Mouse (Mus musculus): Measurements from ENCODE around the gene Tsc22d1.

Gene Tsc22d1

DNA sequence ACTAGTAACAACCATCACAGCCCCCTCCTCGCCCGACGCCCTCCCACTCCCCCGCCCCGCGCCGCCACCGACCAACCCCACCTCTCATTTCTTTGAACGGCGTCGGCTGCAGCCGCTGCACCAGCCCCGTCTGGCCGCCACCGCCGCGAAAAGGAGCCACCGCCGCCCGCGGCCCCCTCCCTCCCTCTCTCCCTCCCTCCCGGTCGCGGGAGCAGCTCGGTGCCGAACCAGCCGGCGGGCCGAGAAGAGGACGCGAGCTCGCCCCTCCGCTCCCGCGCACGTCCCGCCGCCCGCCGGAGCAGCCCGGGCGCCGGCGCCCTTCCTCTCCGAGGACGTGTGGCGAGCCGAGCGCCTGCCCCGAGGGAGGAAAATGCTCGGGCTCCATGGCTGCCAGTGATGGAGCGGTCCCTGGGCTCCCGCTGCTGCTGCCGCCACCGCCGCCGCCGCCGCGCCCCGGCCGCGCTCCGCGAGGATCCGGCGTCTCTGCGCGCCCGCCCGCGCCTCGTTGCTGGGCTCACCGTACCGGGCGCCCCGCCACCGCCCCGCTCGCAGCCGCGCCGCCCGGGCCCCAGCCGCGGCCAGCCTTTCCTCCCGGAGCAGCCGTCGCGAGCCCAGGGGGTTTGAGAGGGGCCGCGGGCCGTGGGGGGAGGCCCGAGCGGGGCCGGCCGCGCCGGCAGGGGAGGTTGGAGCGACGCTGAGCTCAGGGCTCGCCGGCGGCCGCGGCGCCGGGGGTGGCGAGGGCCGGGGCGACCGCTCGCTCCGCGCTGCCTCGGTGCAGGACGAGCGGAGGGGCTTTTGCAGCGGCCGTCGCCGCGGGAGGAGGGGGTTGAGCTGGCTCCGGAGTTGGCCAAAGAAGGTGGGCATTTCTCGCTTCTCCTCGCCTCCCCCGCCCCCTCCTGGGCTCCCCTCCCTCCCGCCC lies at the start of gene Tsc22d1:
Gene Tsc22d1 (plus strand): TSS at position 100 of the 919 bp plus-strand sequence.
- in situ Hi-C loops (cut with MboI), result no loop called here

GRCm38 (mm10) chr14:76373638-76374037 lies 41.1 kb upstream of the Tsc22d1 start:
- in situ Hi-C loops (cut with MboI), result no loop called here

- in situ Hi-C loops (cut with MboI), result no loop called here
Observed at GRCm38 (mm10) chr14:76374601-76375000, 40.2 kb upstream of the Tsc22d1 start.

DNA sequence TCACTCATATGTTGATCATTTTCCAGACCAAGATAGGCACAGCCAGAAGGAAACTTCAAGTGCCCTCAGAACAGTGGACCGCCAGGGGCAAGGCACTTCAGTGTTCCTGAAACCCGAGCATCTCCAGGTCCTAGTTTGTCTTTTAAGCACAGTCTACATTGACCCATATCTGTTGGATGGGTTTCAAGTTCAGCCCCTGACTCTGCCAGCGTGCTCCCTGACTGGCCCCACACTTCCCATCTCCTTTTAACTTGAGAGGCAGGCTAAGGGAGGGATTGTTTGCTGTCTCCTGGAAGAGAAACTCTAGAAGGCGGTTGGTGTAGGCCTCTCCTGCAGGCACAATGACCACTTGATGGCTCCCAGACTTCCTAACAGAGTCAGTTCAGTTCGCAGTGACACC lies 38.2 kb upstream of the Tsc22d1 start:
- in situ Hi-C loops (cut with MboI), result no loop called here

DNA sequence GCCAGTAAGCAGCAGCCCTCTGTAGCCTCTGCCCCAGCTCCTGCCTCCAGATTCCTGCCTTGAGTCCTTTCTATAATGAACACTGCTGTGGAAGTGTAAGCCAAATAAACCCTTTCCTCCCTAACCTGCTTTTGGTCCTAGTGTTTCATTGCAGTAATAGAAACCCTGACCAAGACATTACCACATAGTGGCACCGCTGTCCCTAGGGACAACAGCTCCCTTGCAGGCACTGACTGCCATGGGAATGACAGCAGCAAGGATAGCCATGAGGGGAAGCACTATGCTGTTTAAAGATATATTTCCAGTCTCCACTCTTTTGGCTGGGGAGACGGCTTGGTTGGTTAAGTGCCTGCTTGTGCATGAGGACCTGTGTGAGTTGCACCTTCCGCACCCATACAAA lies 35.4 kb upstream of the Tsc22d1 start:
- in situ Hi-C loops (cut with MboI), result no loop called here

GRCm38 (mm10) chr14:76388025-76388424 lies 26.7 kb upstream of the Tsc22d1 start:
- in situ Hi-C loops (cut with MboI), result no loop called here

DNA sequence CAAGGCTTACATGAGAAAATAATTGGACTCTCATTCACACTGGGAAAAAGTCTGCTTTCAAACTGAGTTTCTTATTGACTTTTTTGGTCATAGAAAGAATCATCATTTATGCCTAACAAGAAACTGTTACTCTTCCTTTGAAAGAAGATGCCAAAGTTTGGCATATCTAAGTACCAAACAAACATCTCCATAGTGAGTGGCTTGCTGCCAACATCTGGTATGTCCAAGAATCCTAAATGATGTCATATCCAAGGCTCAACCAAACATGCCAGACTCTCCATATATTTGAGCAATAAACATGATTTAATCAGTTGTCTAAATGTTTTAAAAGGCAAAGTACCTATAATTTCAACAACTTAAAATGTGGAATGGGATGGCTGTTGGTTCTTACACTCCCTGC lies 16.5 kb upstream of the Tsc22d1 start:
- in situ Hi-C loops (cut with MboI), result no loop called here

GRCm38 (mm10) chr14:76402574-76402973 lies 12.2 kb upstream of the Tsc22d1 start:
- in situ Hi-C loops (cut with MboI), result no loop called here

GRCm38 (mm10) chr14:76409111-76409510 lies 5.7 kb upstream of the Tsc22d1 start:
- in situ Hi-C loops (cut with MboI), result no loop called here

- in situ Hi-C loops (cut with MboI), result no loop called here
Observed at GRCm38 (mm10) chr14:76413773-76414121, 1.0 kb upstream of the Tsc22d1 start.

DNA sequence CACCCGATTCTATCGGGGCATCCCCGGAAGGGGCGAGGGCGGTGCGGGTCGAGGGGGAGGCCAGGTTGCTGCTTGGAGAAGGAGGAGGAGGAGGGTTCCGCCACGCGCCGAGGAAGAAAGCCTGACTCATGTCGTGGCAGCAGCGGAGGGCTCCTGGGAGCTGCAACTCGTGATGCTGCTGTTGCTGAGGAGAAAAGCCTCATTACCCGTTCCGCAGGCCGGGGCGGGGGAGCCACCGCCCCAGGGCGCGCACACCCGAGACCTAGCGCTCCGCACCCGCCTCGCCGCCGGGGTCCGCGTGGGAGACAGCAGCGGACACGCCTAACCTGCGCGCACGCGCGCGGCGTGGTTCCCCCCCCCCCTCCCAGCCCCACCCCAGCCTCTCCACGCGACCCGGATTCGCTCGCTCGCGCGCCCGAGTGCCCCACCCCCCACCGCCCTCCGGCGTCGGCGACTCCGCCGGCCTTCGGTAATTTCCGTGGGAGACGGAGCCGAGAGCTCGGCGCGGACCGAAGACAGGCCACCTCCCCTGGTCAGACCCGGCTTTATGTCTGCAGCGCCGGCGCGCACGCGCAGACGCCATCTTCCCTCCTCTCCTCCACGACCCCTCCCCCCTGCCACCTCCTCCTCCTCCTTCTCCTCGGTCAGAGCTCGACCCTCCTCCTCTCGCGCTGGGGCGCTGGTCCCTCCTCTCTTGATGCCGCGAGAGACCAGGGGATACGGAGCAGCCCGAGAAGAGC lies 469 bp upstream of the Tsc22d1 start:
- in situ Hi-C loops (cut with MboI), result no loop called here

GRCm38 (mm10) chr14:76415781-76416301 lies 1.1 kb downstream of the Tsc22d1 start:
- in situ Hi-C loops (cut with MboI), result no loop called here

GRCm38 (mm10) chr14:76416366-76417040 lies 1.7 kb downstream of the Tsc22d1 start:
- in situ Hi-C loops (cut with MboI), result no loop called here

GRCm38 (mm10) chr14:76417346-76417745 lies 2.6 kb downstream of the Tsc22d1 start:
- in situ Hi-C loops (cut with MboI), result no loop called here

DNA sequence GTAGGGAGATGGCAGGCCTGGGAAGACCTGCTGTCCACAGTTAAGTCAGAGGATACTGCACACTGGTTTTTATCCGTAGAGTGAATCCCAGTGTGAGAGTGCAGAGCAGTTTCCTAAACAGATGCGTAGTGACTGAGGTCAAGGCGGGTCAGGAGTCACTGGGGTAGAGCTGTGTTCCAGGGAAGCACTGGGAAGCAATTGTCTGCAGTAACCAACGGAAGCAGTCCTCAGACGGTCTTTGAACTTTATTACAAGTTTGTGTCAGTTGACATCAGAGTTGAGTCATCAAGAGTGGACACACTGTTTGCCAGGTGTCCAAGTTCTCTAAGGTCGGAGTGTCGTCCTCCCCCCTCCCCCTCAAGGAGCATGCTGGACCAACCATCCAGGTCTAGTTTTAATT lies 6.0 kb downstream of the Tsc22d1 start:
- in situ Hi-C loops (cut with MboI), result no loop called here

DNA sequence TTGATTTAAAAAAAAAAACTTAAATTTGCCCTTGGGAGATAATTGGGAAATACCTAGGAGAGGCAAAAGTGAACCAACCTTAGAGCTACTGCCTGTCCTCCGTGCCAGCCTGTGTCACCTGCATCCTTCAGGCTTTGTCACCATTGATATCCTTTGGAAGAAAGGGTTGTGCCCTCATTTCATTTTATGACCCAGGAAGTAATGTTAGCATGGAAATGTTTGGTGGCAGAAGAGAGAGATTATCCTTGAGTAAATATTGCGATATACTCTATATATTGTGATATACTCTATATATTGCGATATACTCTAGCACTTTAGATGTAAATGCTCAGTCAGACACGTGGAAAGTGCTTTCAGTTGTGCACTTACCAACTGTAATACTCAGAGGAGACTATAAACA lies 6.4 kb downstream of the Tsc22d1 start:
- in situ Hi-C loops (cut with MboI), result no loop called here

DNA sequence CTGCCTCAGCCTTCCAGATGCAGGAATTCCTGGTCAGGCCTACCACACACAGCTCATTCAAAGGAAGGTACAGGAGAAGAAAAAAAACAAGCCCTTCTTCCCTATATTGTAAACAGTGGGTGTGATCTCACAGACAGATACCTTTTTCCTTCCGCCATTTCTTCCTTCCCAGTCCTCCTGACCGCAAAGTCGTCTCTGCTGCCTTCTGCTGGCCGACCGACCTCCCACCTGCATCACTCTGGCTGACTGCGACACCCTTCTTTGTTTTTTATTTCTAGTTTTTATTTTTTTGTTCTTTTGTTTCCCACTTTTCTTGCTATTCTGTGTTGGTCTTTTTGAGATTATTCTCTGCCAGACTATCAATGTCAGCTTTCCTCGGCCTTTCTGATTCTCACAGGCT lies 10.7 kb downstream of the Tsc22d1 start:
- in situ Hi-C loops (cut with MboI), result no loop called here

- in situ Hi-C loops (cut with MboI), result no loop called here
Observed at GRCm38 (mm10) chr14:76425986-76426530, 11.3 kb downstream of the Tsc22d1 start.

- in situ Hi-C loops (cut with MboI), result no loop called here
Observed at GRCm38 (mm10) chr14:76428855-76429254, 14.1 kb downstream of the Tsc22d1 start.

DNA sequence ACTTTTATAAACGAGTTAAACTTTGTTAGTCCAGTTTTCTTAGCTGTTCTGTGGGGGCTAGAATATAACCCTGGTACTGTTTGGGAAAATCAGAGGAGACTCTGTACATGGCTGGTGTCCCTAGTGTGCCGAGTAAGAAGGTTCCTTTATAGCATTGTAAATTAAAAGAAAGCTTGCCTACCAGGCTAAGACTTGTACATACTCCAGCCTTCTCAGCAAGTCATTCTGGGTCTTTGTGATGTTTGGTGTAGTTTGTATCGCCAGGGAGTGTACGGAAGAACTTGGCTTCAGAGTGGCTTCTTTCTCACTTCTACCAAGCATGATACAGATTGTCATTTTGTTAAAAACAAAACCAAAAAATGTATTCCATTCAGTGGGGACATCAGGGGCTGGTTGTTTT lies 17.2 kb downstream of the Tsc22d1 start:
- in situ Hi-C loops (cut with MboI), result no loop called here

- in situ Hi-C loops (cut with MboI), result no loop called here
Observed at GRCm38 (mm10) chr14:76432369-76432768, 17.6 kb downstream of the Tsc22d1 start.

DNA sequence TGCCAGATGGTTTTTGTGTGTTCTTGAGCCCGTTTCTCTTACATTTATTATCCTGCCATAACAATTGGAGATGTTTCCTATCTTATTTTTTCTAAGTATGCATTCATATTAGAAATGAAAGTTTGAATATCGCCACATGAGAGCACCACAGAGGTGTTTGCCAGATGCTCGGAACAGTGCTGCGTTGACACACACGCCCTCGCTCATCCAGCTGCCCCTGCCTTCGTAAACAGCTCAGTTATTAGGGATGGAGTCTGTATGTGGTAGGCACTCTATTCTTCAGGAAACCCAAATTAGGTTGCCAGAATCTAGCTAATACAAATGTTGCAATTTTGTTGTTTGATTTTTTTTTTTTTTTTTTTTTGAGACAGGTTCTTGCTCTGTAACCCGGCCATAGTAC lies 18.1 kb downstream of the Tsc22d1 start:
- in situ Hi-C loops (cut with MboI), result no loop called here
